Mouse (Mus musculus) urinary bladder, postnatal 14 days (tissue): ENCODE results near the gene Bdh2.

Experiments used
- DNase-seq: peaks from one replicate; pipeline ENCODE4 v3.0.0; 2021; ENCODE audit warnings: low spot score

Gene Bdh2

GRCm38 (mm10) chr3:135298560-135298959 is 17.5 kb downstream of the Bdh2 start:
- peak; percentile 64 for DNase-seq

GRCm38 (mm10) chr3:135300081-135300480 is 19.1 kb downstream of the Bdh2 start:
- no peak for DNase-seq

GRCm38 (mm10) chr3:135304060-135304459 is 23.0 kb downstream of the Bdh2 start:
- DNase-seq = no peak

GRCm38 (mm10) chr3:135304566-135304965 is 23.5 kb downstream of the Bdh2 start:
- DNase-seq = no peak

GRCm38 (mm10) chr3:135307411-135308259 is 26.6 kb downstream of the Bdh2 start, which contains the start of gene Slc9b2:
TSS of gene Slc9b2 (plus strand) at chr3:135307700.
- DNase-seq = peak; percentile 53

GRCm38 (mm10) chr3:135312916-135313491 is 32.0 kb downstream of the Bdh2 start:
- no peak for DNase-seq

- no peak for DNase-seq
These were observed 32.7 kb downstream of the Bdh2 start for GRCm38 (mm10) chr3:135313727-135314126.

GRCm38 (mm10) chr3:135314811-135315210 is 33.8 kb downstream of the Bdh2 start:
- DNase-seq = no peak

- no peak for DNase-seq
These were observed 34.9 kb downstream of the Bdh2 start for GRCm38 (mm10) chr3:135315720-135316425.

- DNase-seq = no peak
These were observed 37.3 kb downstream of the Bdh2 start for GRCm38 (mm10) chr3:135318331-135318730.

- no peak for DNase-seq
These were observed 43.3 kb downstream of the Bdh2 start for GRCm38 (mm10) chr3:135324354-135324753.

- no peak for DNase-seq
These were observed 46.2 kb downstream of the Bdh2 start for GRCm38 (mm10) chr3:135327176-135327575.

- DNase-seq = no peak
These were observed 46.6 kb downstream of the Bdh2 start for GRCm38 (mm10) chr3:135327601-135328000.

GRCm38 (mm10) chr3:135328560-135328959 is 47.5 kb downstream of the Bdh2 start:
- peak; percentile 48 for DNase-seq

- DNase-seq = no peak
These were observed 51.7 kb downstream of the Bdh2 start for GRCm38 (mm10) chr3:135332691-135333090.

- no peak for DNase-seq
These were observed 52.7 kb downstream of the Bdh2 start for GRCm38 (mm10) chr3:135333763-135334162.

- DNase-seq = no peak
These were observed 66.8 kb downstream of the Bdh2 start, which contains the start of gene Slc9b1 for GRCm38 (mm10) chr3:135347739-135348264. TSS of gene Slc9b1 (plus strand) at chr3:135348029.

GRCm38 (mm10) chr3:135349022-135349421 is 68.0 kb downstream of the Bdh2 start:
- DNase-seq = no peak

GRCm38 (mm10) chr3:135351857-135352256 is 70.8 kb downstream of the Bdh2 start:
- DNase-seq = no peak
